In the genomic region with DNA sequence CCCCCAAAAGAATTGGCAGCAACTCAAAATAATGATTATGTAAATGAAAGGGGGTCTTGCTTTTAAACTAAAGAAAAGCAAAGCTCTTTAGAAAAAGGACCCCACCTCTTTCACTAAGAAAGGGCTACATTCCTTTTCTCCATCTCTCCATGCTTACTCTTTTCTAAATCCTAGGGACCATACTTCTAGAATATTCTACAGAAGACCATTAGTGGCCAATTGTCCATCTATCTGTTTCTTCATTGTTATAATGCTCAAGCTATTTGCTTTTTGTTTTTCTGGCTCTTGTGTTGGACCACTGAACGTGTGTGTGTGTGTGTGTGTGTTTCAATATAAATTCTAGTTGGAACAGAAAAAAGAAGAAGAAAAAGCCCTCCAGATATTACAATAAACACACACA, we compare ENCODE assay signal across 14 mouse cellular contexts.
A peak's percentile ranks its signal among the peaks of the same experiment; 100 is the strongest.
DNase-seq lines count a peak whose midpoint lies in the region; ATAC-seq and TF ChIP-seq lines count a peak whose summit lies in the region.
"Had no signal": no experiment of that assay in that cellular context is flagged by ENCODE, and none has a peak within 500 bp of the region (broad histone marks: within the 10 kb centered on the region; RNA-seq: fewer than 3 reads in every experiment).

No protein-coding gene starts in this region.

- no peaks in the 10 kb centered on the region for H3K36me3 ChIP-seq in lung, embryonic 16.5 days (ENCODE audit: control insufficient read depth, insufficient read depth, low read length)
- H3K36me3 ChIP-seq in forebrain, embryonic 13.5 days (ENCODE audit: poor library complexity, severe bottlenecking) = no peaks in the 10 kb centered on the region
- H3K36me3 ChIP-seq in hindbrain, embryonic 11.5 days (ENCODE audit: control insufficient read depth, insufficient read depth, low read length) = no peaks in the 10 kb centered on the region
- no peaks in the 10 kb centered on the region for H3K36me3 ChIP-seq in midbrain, embryonic 13.5 days
- H3K36me3 ChIP-seq: embryonic facial prominence, embryonic 15.5 days had no signal

- DNase-seq in lung, adult 2 months = no peak
- no peak for DNase-seq in hindbrain, embryonic 11.5 days (ENCODE audit: low spot score)
- DNase-seq in heart, adult 8-10 months (ENCODE audit: low spot score) = no peak
- DNase-seq in liver = no peak
- DNase-seq: adrenal gland, postnatal 36 days; thymus, postnatal 14 days had no signal

- 48% methylated on average over 1 of the region's 1 CpGs for WGBS in lung, embryonic 16.5 days
- WGBS in lung, adult 2 months = 46% methylated on average over 1 of the region's 1 CpGs
- WGBS in forebrain, embryonic 13.5 days = 3% methylated on average over 1 of the region's 1 CpGs
- 40% methylated on average over 1 of the region's 1 CpGs for WGBS in hindbrain, embryonic 11.5 days
- 8% methylated on average over 1 of the region's 1 CpGs for WGBS in midbrain, embryonic 13.5 days

- H3K27ac ChIP-seq in lung, embryonic 16.5 days (ENCODE audit: low read length) = peak overlapping the region; percentile 65; the same call in 1 of the 2 replicates
- H3K27ac ChIP-seq in forebrain, embryonic 13.5 days = peak overlapping the region; percentile 95
- peak overlapping the region; percentile 78 for H3K27ac ChIP-seq in hindbrain, embryonic 11.5 days (ENCODE audit: low read depth, low read length)
- H3K27ac ChIP-seq in midbrain, embryonic 13.5 days = peak overlapping the region; percentile 82
- H3K27ac ChIP-seq: embryonic facial prominence, embryonic 15.5 days; stomach, postnatal 0 days had no signal

- TF ChIP-seq POLR2A in lung, adult 2 months (IDR thresholded peaks at IDR 0.05; ENCODE audit: borderline replicate concordance, extremely low read depth, low read depth, low read length) = no peak

- no peak for ATAC-seq in lung, embryonic 16.5 days (ENCODE audit: low read depth)
- no peak; the same call in 1 of the 2 replicates for ATAC-seq in forebrain, embryonic 13.5 days
- peak; percentile 10 for ATAC-seq in hindbrain, embryonic 11.5 days (ENCODE audit: low FRiP score)
- no peak for ATAC-seq in midbrain, embryonic 13.5 days

- no peak overlapping the region for H3K9ac ChIP-seq in lung, embryonic 16.5 days (ENCODE audit: low read length)
- no peak overlapping the region for H3K9ac ChIP-seq in forebrain, embryonic 13.5 days
- no peak overlapping the region for H3K9ac ChIP-seq in hindbrain, embryonic 11.5 days (ENCODE audit: low read depth, low read length)
- no peak overlapping the region for H3K9ac ChIP-seq in midbrain, embryonic 13.5 days (replicated peaks)
- H3K9ac ChIP-seq: embryonic facial prominence, embryonic 15.5 days had no signal

- no peak overlapping the region for H3K4me2 ChIP-seq in lung, embryonic 16.5 days (ENCODE audit: low read depth, low read length)
- H3K4me2 ChIP-seq in forebrain, embryonic 13.5 days = no peak overlapping the region
- no peak overlapping the region for H3K4me2 ChIP-seq in hindbrain, embryonic 11.5 days (replicated peaks; ENCODE audit: low read depth, low read length)
- H3K4me2 ChIP-seq in midbrain, embryonic 13.5 days (replicated peaks) = no peak overlapping the region
- H3K4me2 ChIP-seq: embryonic facial prominence, embryonic 15.5 days; heart, embryonic 11.5 days; liver, embryonic 11.5 days had no signal

- no peak for TF ChIP-seq CTCF in lung, adult 2 months (IDR thresholded peaks at IDR 0.05; ENCODE audit: insufficient read depth, low read length)

- H3K4me3 ChIP-seq in lung, embryonic 16.5 days (ENCODE audit: low read length) = no peak overlapping the region
- no peak overlapping the region for H3K4me3 ChIP-seq in lung, adult 2 months (replicated peaks; ENCODE audit: extremely low read depth, low read depth, low read length)
- H3K4me3 ChIP-seq in forebrain, embryonic 13.5 days = no peak overlapping the region
- no peak overlapping the region for H3K4me3 ChIP-seq in hindbrain, embryonic 11.5 days (ENCODE audit: low read depth, low read length)
- H3K4me3 ChIP-seq in midbrain, embryonic 13.5 days (replicated peaks) = no peak overlapping the region
- H3K4me3 ChIP-seq: embryonic facial prominence, embryonic 15.5 days; myocyte had no signal

- H3K27me3 ChIP-seq in lung, embryonic 16.5 days (ENCODE audit: control insufficient read depth, insufficient read depth, low read depth, low read length) = no peaks in the 10 kb centered on the region
- H3K27me3 ChIP-seq in forebrain, embryonic 13.5 days = no peaks in the 10 kb centered on the region
- H3K27me3 ChIP-seq in hindbrain, embryonic 11.5 days (ENCODE audit: control insufficient read depth, insufficient read depth, low read length) = no peaks in the 10 kb centered on the region
- no peaks in the 10 kb centered on the region for H3K27me3 ChIP-seq in midbrain, embryonic 13.5 days
- H3K27me3 ChIP-seq: embryonic facial prominence, embryonic 15.5 days had no signal

- H3K4me1 ChIP-seq in lung, embryonic 16.5 days (replicated peaks; ENCODE audit: control insufficient read depth, insufficient read depth, low read length) = peaks cover 5% of the 10 kb centered on the region
- H3K4me1 ChIP-seq in lung, adult 2 months (ENCODE audit: control insufficient read depth, insufficient read depth, low read length) = no peaks in the 10 kb centered on the region
- H3K4me1 ChIP-seq in forebrain, embryonic 13.5 days = peaks cover 34% of the 10 kb centered on the region
- 0 out of 2 replicates have a peak, but pooled peaks cover 3% of the 10 kb centered on the region for H3K4me1 ChIP-seq in hindbrain, embryonic 11.5 days (replicated peaks; ENCODE audit: control insufficient read depth, insufficient read depth, low read length)
- peaks cover 24% of the 10 kb centered on the region for H3K4me1 ChIP-seq in midbrain, embryonic 13.5 days (replicated peaks)

- no peaks in the 10 kb centered on the region for H3K9me3 ChIP-seq in lung, embryonic 16.5 days (ENCODE audit: control insufficient read depth, low read length)
- H3K9me3 ChIP-seq in forebrain, embryonic 13.5 days (replicated peaks) = no peaks in the 10 kb centered on the region
- H3K9me3 ChIP-seq in hindbrain, embryonic 11.5 days (ENCODE audit: control insufficient read depth, low read length) = no peaks in the 10 kb centered on the region
- H3K9me3 ChIP-seq in midbrain, embryonic 13.5 days = no peaks in the 10 kb centered on the region
- H3K9me3 ChIP-seq: embryonic facial prominence, embryonic 15.5 days had no signal
